Mouse (Mus musculus) gastrocnemius, postnatal 4 days (tissue): ENCODE results near the gene 2310034G01Rik. TPM values are rescaled to one million over a fixed set of nuclear protein-coding genes. Genes with fewer than 3 reads are reported as not detected.

Experiments
- DNase-seq, 2 experiments: peaks; one replicate each; pipeline ENCODE4 v3.0.0; 2021 to 2022; ENCODE audit warnings: low spot score in 2 of 2, mixed read lengths in 2 of 2
- long read RNA-seq, 2 experiments: library from polyadenylated mRNA; stranded (forward); transcript quantifications; one replicate each; pipeline ENCODE4 v2.0.0; 2021
- total RNA-seq, 2 experiments: library from RNA; stranded (reverse); gene quantifications; 2 replicates each; pipeline ENCODE4 v1.2.3; 2021

The 2310034G01Rik gene
- total RNA-seq = under 1 TPM; 0.59 to 0.70 TPM
- long read RNA-seq, experiment 1 = 0 reads
- long read RNA-seq, experiment 2, partial matches to known transcripts = 0 of 1 reads
- long read RNA-seq, experiment 2, other reads (novel, unspliced or antisense) = 1 of 1 reads

DNA sequence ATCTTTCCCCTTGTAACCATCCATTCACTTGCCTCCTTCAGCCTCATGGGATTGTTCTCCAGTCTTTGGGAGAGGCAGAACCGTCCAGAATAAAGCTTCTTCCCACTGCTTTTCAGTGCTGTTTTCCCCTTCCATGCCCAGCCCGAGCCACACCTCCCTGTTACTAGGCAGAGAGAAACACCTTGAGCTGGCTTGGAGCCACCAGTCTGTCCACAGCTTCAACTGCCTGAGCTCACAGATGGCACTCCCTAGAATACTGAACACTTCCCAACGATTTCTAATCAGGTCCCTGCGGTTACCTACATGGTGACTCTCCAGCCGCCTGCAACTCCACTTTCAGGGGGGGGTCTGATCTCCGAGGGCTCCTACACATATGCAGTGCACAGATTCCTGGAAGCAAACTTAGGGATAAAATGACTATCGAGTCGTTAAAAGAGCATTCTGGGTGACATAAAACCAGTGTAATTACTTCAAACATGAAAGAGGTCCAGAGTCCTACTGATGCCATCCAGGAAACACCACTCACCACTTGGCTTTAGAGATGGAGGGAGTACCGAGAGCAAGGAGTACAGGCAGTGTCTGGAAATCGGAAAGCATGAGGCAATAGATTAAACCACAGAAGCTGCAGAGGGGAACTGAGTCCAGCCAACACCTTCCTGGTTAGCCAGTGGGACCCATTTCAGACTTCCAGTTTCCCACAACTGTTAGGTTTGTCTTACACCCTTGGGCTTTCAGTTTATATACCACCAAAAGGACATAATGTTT, at the start of gene 2310034G01Rik:
TSS of gene 2310034G01Rik (minus strand) at position 135 of the 765 bp plus-strand sequence.
- no peak for DNase-seq

DNA sequence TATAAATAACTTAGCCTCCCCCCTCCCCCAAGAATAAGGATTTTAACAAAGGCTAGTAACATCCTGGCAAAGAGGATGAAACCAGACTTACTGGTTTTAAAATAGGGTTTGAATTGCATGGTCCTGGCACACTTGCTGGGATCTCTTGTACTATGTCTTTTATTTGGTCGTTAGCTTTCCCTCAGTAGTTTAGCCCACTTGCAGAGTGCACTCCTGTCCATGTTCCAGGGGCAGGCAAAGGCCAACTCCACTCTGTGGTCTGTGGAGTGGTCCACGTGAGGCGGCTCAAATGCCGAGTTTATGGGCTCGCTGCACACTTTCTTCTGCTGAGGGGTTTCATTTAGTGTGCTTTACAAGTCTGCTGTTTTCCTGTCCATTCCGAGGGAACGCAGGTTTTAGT, 49.8 kb upstream of the 2310034G01Rik start:
- DNase-seq = no peak

DNA sequence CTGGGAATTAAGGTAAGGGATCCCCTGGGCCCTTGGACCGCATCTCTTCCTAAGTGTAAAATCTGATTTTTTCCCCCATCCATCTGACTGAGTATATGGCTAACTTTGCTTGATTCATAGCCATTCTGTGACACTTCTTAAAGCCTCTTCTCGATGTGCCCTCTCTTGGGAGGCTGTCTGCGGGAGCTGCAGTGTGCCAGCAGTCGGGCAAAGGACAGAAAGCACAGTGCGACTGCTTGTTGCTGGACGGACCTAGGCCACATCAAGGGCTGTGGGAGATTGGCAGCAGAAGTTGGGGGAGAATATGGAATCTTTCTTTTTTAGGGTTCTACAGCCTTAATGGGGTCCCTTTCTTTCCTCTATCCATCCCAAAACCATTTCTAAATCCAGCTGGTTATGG, 49.3 kb upstream of the 2310034G01Rik start:
- DNase-seq = no peak

DNA sequence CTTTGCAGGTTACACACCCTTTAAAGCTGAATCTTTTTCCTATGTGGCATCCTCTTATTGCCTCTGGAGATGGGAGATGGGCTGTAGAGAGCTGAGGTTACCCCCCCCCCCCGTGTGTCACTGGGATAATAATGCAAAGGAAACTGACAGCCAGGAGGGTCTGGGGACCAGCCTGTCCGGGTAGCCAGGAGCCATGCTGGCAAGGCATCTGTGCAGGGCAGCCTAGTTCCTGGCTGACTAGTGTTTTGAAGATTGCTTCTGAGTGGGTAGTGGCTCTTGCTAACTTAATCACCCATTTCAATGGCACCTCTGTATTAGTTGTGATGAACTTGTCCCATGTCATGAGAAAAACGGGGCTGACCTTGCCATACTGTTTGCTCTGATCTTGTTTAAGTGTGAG, 48.3 kb upstream of the 2310034G01Rik start:
- no peak for DNase-seq

DNA sequence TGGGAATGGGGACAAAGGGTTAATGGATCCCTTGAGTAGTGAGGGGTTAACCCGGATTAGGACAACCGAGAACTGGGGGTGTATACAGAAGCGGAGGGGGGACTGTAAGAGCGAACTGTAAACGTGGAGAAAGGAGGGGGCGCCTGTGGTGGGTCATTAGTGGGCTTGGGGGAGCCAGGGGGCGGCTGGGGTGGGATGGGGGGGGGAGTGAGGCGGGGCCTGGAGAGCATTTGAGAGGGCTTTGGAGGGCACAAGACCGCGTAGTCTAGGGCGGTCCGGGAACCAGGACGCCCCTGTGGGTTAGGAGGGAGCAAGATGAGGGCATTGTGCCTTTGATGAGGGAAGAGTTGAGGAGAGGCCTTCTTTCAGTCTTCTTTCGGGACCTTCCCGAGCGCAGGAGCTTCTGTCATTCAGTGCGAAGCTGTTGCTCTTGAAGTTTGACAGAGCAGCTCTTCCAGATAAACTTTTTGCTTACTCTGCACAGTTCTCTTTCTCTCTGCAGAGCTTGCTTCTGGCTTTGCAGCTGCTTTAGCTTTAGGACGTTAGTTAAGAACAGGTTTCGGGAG, 47.4 kb upstream of the 2310034G01Rik start:
- no peak for DNase-seq

DNA sequence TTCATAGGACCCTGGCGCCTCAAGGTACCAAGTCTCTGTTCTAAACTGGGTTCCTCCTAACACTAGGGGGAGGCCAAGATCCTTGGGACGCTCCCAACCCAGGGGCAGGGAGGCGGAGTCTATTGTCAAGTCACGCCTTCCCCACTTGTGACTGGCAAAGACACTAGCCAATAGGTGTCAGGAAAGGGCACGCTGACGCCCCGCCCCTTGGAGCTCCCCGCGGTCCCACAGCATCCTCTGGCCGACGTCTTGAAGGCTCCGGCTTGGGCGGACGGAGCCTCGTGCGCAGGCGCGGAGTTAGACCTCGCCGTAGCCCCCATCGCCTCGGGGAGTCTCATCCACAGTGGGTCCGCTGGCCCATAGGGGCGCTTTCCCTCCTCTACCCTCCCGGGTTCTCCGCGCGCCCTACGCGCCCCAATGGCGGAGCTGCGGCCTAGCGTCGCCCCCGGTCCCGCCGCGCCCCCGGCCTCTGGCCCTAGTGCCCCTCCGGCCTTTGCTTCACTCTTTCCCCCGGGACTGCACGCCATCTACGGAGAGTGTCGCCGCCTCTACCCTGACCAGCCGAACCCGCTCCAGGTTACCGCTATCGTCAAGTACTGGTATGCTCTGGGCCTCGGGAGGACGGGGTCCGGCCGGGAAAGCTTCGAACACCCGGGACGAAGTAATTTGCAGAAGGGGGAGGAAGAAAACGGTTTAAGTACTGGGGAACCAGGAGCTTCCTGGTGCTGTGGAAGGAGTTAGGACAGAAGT, 46.8 kb upstream of the 2310034G01Rik start, which contains the start of gene Sufu:
TSS of gene Sufu (plus strand) at position 211 of the 750 bp plus-strand sequence.
- DNase-seq = peak; percentile 95 to 97

DNA sequence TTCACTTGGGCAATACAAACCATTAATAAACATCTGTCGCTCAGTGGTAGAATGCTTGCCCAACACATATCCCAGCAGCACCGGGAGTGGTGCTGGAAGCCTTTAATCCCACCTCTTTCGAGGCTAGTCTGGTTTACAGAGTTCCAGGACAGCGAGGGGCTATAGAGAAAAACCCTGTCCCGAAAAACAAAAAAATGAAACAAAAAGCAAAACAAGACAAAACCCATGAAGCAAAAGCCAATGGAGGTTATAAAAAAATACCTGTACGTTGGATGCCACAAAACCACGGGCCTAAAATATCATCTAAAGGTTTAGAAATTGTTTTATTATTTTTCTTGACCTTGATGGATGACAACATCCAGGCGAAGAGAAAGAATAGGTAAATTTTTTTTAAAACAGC, 46.0 kb upstream of the 2310034G01Rik start:
- DNase-seq = no peak

DNA sequence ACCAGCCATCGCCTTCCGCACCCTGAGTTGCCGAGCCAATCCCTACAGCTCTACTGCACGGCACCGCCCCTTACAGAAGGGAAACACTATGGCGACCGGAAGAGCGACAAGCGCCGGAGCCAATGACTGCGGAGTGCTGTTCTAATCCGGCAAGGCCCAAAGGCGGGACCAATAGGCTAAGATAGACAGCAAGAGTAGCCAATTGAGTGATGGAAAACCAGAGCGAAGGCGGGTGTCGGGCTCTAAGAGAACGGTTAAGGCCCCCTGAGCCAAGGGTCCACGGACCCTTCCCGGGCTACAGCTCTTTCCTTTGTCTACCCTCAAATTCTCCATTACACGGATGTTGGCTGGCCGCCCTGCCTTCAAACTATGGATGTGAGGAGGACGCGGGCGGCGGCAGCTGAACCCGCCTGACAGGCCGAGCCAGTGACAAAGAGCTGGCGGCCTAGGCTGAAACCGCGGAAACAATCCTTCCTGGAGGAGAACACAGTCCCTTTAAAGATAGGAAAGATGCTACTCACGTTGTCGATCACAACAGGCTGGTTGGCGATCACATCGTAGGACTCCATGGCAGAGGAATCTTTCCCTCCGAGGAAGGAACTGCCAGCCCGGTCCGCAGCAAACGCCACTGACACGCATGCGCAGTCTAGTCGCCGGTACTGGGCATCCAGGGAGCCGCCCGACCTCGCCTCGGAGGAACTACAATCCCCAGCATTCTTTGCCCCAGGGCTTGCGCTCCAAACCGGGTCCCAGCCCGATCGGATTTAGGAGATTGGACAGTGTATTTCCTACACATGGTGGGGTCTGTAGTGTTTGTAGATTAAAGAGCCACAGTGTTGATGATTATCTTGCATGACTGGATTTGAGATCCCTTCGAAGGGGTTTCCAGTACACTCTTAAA, 45.3 kb upstream of the 2310034G01Rik start, which contains the start of gene Actr1a:
TSS of gene Actr1a (minus strand) at position 640 of the 901 bp plus-strand sequence.
- peak; percentile 91 to 98 for DNase-seq

DNA sequence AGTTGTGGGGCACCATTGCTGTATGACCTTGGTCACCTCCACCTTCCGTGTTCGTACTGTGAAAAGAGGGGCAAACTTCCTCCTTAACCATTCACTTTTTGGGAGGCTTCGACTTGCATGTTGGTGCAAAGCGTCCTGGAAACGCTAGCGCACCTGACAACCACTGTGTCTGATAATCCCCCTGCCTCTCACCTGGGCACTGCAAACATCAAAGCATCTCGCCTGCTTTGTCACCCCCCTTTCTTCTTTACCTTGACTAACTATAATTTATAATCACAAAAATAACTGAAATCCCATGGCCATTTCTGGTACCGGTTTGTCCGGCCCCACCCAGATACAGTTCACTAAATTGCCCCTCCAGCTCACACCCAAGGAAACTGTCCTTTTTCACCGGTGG, 44.6 kb upstream of the 2310034G01Rik start:
- no peak for DNase-seq

DNA sequence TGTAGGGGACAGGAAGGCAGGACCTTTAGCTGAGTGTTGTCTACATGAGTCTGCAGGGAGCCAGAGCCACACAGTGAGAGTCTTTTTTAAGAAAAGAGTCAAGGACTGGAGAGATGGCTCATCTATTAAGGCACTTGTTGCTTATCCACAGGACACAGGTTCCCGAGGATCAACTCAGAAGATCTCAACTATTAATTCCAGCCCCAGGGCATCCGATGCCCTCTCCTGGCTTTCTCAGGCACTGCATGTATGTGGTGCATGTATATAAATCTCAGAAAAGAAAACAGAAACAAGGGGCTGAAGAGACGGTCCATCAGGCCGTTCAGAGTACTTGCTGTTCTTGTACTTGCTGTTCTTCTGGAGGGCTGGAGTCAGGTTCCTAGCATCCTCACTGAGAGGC, 41.9 kb upstream of the 2310034G01Rik start:
- no peak for DNase-seq

DNA sequence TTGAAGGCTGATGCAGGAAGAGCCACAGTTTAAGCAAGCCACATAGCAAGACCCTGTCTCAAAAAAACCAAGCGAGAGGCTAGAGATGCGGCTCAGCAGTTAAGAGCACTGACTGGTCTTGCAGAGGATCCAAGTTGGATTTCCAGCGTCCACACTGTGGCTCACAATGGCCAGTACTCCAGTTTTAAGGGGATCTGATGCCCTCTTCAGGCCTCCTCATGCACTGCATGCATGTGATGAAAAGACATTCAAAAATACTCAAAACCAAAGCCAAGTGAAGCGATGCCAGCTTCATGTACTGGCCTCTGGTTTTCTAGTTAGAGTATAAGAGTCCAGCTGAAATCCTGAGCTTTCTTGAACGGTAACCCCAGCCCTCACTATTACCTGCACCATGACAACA, 39.8 kb upstream of the 2310034G01Rik start:
- no peak for DNase-seq

DNA sequence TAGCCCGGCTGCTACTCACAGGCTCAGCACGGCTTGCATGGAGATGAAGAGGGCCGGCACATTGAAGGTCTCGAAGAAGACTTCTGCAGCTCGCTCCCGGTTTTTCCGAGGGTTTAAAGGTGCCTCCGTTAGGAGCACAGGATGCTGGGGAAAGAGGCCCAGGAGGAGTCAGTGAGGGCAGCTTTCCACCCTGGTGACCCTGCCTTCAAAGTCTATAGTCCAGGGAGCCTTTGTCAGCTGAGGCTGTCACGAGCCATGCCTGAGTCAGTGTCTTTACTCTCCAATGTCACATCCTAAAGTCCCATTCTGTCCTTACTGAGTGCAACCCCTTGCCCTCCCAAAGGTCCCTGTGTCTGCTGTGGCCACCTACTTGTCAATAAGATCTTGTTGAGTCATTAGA, 32.2 kb upstream of the 2310034G01Rik start:
- DNase-seq = no peak

DNA sequence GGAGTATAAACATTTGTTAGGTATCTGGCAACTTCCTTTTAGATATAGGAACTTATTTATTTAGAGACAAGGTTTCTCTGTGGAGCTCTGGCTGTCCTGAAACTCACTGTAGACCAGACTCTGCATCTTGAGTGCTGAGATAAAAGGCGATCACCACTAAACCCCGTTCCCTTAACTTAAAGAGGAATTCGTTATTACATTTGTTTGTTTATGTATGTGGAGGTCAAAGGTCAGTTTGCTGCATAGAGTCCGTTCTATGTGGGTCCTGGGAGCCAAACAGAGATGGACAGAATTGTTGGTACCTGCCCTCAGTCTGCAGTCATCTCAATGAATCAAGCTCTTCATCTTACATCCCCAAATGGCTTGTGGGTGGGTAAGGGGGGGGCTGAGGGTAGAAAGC, 25.8 kb upstream of the 2310034G01Rik start:
- DNase-seq = no peak

DNA sequence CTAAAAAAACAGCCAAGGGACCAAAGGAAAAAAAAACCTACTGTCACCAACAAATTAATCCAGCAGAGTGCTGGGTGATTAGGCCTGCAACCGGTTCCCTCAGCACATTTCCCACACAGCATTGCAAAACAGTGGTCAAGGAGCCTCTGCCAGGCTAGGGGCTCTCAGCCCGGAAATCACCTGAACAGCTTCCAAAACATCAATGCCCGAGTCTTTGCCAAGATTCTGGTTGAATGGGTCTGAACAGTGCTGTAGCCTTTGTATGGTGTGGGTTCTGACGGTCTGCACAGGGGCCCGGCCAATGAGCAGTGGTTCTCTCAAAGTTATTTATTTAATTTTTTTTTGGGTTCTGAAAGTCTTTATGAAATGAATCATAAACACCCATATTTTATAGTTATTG, 25.4 kb upstream of the 2310034G01Rik start:
- no peak for DNase-seq

DNA sequence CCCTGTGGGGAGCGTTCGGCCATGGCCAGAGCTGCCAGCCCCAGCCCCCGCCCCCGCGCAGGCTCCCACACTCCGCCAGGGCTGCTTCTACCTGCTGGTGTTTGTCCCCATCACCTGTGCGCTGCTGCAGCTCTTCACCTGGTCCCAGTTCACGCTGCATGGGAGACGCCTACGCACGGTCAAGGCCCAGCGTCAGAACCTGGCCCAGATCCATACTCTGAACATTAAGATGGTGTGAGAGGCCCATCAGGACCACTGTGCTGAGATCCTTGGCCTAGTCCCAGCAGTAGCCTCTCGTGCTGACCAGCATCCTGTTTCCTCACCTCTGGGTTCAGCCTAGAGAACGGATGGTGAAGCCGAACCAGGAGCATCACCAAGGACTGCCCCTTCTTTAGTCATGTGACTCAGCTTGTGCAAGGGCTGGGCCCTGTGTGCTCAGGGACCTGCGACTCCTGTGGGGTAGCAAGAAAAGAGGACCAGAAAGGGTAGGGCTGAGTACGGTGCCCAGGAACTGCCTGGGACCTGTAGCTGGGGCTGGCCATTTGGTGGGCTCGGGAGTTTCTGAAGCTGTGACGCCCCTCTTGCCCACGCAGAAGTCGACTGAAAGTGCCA, 24.5 kb upstream of the 2310034G01Rik start:
- no peak for DNase-seq

DNA sequence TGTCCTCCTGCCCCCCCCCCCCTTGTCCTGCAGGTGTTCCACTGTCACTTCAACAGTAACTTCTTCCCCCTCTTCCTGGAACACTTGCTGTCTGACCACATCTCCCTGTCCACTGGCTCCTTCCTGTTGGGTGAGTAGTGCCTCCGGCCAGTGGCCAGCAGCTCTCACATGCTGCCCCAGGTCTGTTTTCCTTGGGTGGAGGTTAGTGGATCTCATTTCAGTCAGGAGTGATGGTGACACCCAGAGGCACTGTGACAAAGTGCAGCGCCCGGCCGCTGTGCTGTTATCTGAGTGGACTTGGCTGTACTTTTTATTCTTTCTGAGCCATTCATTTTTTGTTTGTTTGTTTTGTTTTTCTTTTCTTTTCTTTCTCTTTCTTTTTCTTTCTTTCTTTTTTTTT, 19.1 kb upstream of the 2310034G01Rik start:
- DNase-seq = peak in 1 of 2 experiments; percentile 47

DNA sequence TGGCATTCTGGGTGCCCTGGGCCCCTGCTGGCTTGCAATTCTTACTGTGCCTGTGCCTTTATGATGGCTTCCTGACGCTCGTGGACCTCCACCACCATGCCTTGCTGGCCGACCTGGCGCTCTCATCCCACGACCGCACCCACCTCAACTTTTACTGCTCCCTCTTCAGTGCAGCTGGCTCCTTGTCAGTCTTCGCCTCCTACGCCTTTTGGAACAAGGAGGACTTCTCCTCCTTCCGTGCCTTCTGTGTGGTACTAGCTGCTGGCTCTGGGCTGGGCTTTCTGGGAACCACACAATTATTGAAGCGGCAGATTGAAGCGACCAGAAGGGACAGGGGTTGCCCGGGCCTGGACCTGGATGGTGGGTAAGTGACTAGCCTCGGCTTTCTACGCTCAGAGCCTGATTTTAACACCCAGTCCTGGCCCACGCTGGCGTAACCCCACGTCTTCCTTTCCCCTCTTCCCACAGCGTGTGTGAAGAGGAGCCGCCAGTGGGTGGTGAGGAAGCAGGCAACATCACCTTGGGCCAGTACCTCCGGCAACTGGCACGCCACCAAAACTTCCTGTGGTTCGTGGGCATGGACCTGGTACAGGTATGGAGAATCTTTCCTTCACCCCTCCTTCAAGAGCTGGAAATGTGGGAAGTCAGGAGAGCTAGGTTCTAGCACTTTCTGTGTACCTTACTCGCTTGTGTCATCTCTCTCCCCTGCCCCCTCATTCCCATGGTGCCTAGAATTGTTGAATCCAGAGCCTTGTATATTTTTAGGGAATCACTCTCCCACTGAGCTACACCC, 17.9 kb upstream of the 2310034G01Rik start:
- DNase-seq = no peak

DNA sequence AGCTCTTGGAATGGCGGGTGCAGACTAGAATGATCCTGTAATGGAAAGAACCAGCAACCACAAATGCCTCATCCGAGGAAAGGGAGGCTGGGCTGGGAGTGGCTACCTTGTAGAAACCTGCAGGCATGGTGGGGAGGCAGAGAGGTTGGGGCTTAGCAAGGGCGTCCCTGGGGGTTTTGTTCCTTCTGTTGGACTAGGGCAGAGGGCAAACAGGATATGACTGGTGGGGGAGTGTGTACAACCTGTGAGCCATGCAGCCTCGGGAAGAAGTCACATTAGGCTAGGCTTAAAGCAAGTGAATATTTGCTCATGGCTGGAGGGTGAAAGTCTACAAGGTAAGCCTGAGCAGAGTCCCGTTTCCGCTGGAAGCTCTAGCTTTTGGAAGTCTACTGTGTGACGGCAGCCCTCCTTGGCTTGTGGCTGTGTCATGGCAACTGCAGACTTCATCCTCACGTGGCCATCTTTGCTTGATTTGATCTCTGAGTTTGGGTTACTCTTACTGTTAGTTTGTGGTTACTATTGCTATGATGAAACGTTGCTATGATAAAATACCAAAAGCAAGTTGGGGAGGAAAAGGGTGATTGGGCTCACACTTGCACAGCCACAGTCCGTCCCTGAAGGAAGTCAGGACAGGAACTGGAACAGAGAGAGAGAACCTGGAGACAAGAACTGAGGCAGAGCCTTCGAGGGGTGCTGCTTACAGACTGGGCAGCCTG, 13.3 kb upstream of the 2310034G01Rik start:
- no peak for DNase-seq

DNA sequence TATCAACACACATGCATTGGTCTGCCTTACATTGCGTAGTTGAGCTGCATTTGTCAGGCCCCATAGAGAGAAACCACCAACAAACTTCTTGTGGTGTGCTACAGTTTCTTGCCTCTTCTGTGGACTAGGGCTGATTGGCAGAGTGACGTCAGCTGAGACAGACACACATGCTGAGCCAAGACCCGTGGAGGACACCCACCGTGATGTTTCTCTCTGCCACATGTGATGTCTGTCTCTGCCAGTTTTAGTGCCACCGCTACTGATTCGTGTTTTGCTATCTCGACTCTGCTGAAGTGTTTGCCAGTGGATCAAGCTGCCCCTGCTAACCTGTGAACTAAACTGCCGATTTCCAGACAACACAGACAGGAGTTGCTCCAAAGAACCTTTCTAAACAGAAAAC, 12.0 kb upstream of the 2310034G01Rik start:
- no peak for DNase-seq
